Mouse (Mus musculus) liver, postnatal 0 days (tissue): ENCODE measurements around the gene AC129217.1.

Experiments
- CTCF ChIP-seq: sonication (generic); IDR thresholded peaks from 2 replicates; pipeline ENCODE4 v1.5.1; 2016; ENCODE audit warnings: antibody characterized with exemption, low read depth
- EP300 ChIP-seq: IDR thresholded peaks from 2 replicates; pipeline ENCODE4 v1.6.1; 2016; ENCODE audit warnings: antibody characterized with exemption, low read depth, mild to moderate bottlenecking

DNA sequence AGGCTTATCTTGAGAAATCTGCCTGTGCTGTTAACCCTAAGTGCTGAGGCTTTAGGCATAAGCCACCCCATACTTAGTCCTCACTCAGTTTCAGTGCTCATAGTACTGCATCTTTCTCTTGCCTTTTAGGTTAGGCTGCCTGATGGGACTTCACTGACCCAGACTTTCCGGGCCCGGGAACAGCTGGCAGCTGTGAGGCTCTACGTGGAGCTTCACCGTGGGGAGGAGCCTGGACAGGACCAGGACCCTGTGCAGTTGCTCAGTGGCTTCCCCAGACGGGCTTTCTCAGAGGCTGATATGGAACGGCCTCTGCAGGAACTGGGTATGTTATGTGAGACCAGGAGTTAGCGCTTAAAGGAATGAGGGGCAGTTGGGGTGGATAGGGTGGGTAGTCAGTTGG is 45.5 kb downstream of the AC129217.1 start:
- TF ChIP-seq EP300 (no peak), CTCF (no peak)
